Mouse (Mus musculus): ENCODE measurements around the gene Gm10309. TPM values are rescaled to one million over a fixed set of nuclear protein-coding genes. Genes with fewer than 3 reads are reported as not detected.

Gene Gm10309
- polyA plus RNA-seq, 1 experiment, result 0.05 TPM

- 64% methylated on average over 13 of the region's 13 CpGs for WGBS
- no peaks in the 10 kb centered on the region for H3K27me3 ChIP-seq (ENCODE audit: control insufficient read depth, insufficient read depth, low read length)
- H3K36me3 ChIP-seq (ENCODE audit: control insufficient read depth, insufficient read depth, low read length), result no peaks in the 10 kb centered on the region
- H3K4me1 ChIP-seq (ENCODE audit: control insufficient read depth, insufficient read depth, insufficient read length, low read length), result peaks cover 18% of the 10 kb centered on the region; the same call in 1 of the 2 replicates
- H3K27ac ChIP-seq (ENCODE audit: insufficient read depth, low read depth, low read length), result no peak overlapping the region
- TF ChIP-seq POLR2A (IDR thresholded peaks at IDR 0.05; ENCODE audit: low read depth, low read length) (no peak), CTCF (IDR thresholded peaks at IDR 0.05; ENCODE audit: extremely low read depth, insufficient read length, insufficient replicate concordance, low read depth, low read length) (no peak)
- H3K4me3 ChIP-seq (ENCODE audit: low read depth, low read length), result no peak overlapping the region
Observed at GRCm38 (mm10) chr17:86465865-86466264, 39.2 kb downstream of the Gm10309 start.

- no peak for TF ChIP-seq CTCF (IDR thresholded peaks at IDR 0.05; ENCODE audit: extremely low read depth, insufficient read length, insufficient replicate concordance, low read depth, low read length)
- no peak for TF ChIP-seq POLR2A (IDR thresholded peaks at IDR 0.05; ENCODE audit: low read depth, low read length)
- H3K27me3 ChIP-seq (ENCODE audit: control insufficient read depth, insufficient read depth, low read length), result no peaks in the 10 kb centered on the region
- 55% methylated on average over 16 of the region's 16 CpGs for WGBS
- H3K27ac ChIP-seq (ENCODE audit: insufficient read depth, low read depth, low read length), result no peak overlapping the region; the same call in 1 of the 2 replicates
- H3K4me1 ChIP-seq (ENCODE audit: control insufficient read depth, insufficient read depth, insufficient read length, low read length), result peaks cover 18% of the 10 kb centered on the region; the same call in 1 of the 2 replicates
- H3K4me3 ChIP-seq (ENCODE audit: low read depth, low read length), result no peak overlapping the region
- H3K36me3 ChIP-seq (ENCODE audit: control insufficient read depth, insufficient read depth, low read length), result no peaks in the 10 kb centered on the region
Observed at GRCm38 (mm10) chr17:86464689-86465363, 40.2 kb downstream of the Gm10309 start.

- Histone ChIP-seq H3K4me3 (ENCODE audit: low read depth, low read length) (no peak overlapping the region), H3K27me3 (ENCODE audit: control insufficient read depth, insufficient read depth, low read length) (no peaks in the 10 kb centered on the region), H3K27ac (ENCODE audit: insufficient read depth, low read depth, low read length) (no peak overlapping the region), H3K4me1 (ENCODE audit: control insufficient read depth, insufficient read depth, insufficient read length, low read length) (peaks cover 18% of the 10 kb centered on the region; the same call in 1 of the 2 replicates), H3K36me3 (ENCODE audit: control insufficient read depth, insufficient read depth, low read length) (no peaks in the 10 kb centered on the region)
- 78% methylated on average over 8 of the region's 8 CpGs for WGBS
- TF ChIP-seq POLR2A (IDR thresholded peaks at IDR 0.05; ENCODE audit: low read depth, low read length) (no peak), CTCF (IDR thresholded peaks at IDR 0.05; ENCODE audit: extremely low read depth, insufficient read length, insufficient replicate concordance, low read depth, low read length) (no peak)
Observed at GRCm38 (mm10) chr17:86464197-86464596, 40.8 kb downstream of the Gm10309 start.

- 83% methylated on average over 3 of the region's 3 CpGs for WGBS
- peaks cover 18% of the 10 kb centered on the region; the same call in 1 of the 2 replicates for H3K4me1 ChIP-seq (ENCODE audit: control insufficient read depth, insufficient read depth, insufficient read length, low read length)
Observed at GRCm38 (mm10) chr17:86463369-86463768, 41.7 kb downstream of the Gm10309 start.

GRCm38 (mm10) chr17:86460645-86461430 is 44.2 kb downstream of the Gm10309 start:
- Histone ChIP-seq H3K27me3 (ENCODE audit: control insufficient read depth, insufficient read depth, low read length) (no peaks in the 10 kb centered on the region), H3K36me3 (ENCODE audit: control insufficient read depth, insufficient read depth, low read length) (no peaks in the 10 kb centered on the region), H3K27ac (ENCODE audit: insufficient read depth, low read depth, low read length) (no peak overlapping the region), H3K4me3 (ENCODE audit: low read depth, low read length) (no peak overlapping the region), H3K4me1 (ENCODE audit: control insufficient read depth, insufficient read depth, insufficient read length, low read length) (peaks cover 9% of the 10 kb centered on the region; the same call in 1 of the 2 replicates)
- TF ChIP-seq POLR2A (IDR thresholded peaks at IDR 0.05; ENCODE audit: low read depth, low read length) (no peak), CTCF (IDR thresholded peaks at IDR 0.05; ENCODE audit: extremely low read depth, insufficient read length, insufficient replicate concordance, low read depth, low read length) (no peak)
- 81% methylated on average over 17 of the region's 17 CpGs for WGBS

More at GRCm38 (mm10) chr17:86463369-86463768, 41.7 kb downstream of the Gm10309 start:
- no peaks in the 10 kb centered on the region for H3K36me3 ChIP-seq (ENCODE audit: control insufficient read depth, insufficient read depth, low read length)
- no peak overlapping the region for H3K4me3 ChIP-seq (ENCODE audit: low read depth, low read length)
- no peak overlapping the region for H3K27ac ChIP-seq (ENCODE audit: insufficient read depth, low read depth, low read length)
- TF ChIP-seq CTCF (IDR thresholded peaks at IDR 0.05; ENCODE audit: extremely low read depth, insufficient read length, insufficient replicate concordance, low read depth, low read length) (no peak), POLR2A (IDR thresholded peaks at IDR 0.05; ENCODE audit: low read depth, low read length) (no peak)
- no peaks in the 10 kb centered on the region for H3K27me3 ChIP-seq (ENCODE audit: control insufficient read depth, insufficient read depth, low read length)

- Histone ChIP-seq H3K27me3 (ENCODE audit: control insufficient read depth, insufficient read depth, low read length) (no peaks in the 10 kb centered on the region), H3K36me3 (ENCODE audit: control insufficient read depth, insufficient read depth, low read length) (no peaks in the 10 kb centered on the region), H3K27ac (ENCODE audit: insufficient read depth, low read depth, low read length) (no peak overlapping the region), H3K4me1 (ENCODE audit: control insufficient read depth, insufficient read depth, insufficient read length, low read length) (0 out of 2 replicates have a peak, but pooled peaks cover 6% of the 10 kb centered on the region), H3K4me3 (ENCODE audit: low read depth, low read length) (no peak overlapping the region)
- TF ChIP-seq POLR2A (IDR thresholded peaks at IDR 0.05; ENCODE audit: low read depth, low read length), result no peak
- no peak for TF ChIP-seq CTCF (IDR thresholded peaks at IDR 0.05; ENCODE audit: extremely low read depth, insufficient read length, insufficient replicate concordance, low read depth, low read length)
- 57% methylated on average over 11 of the region's 11 CpGs for WGBS
Observed at GRCm38 (mm10) chr17:86458302-86458980, 46.6 kb downstream of the Gm10309 start.

Data from small intestine, adult 2 months (tissue).